Mouse (Mus musculus) granulocyte monocyte progenitor cell, adult 5-6 weeks (primary cell): Measurements from ENCODE around the gene Phf12. TPM values are rescaled to one million over a fixed set of nuclear protein-coding genes. Genes with fewer than 3 reads are reported as not detected.

Source experiments
- ATAC-seq: replicated peaks from 2 replicates; pipeline ENCODE4 v1.8.0; 2016; ENCODE audit warnings: mild to moderate bottlenecking, moderate TSS enrichment, inconsistent platforms; ENCODE audit not compliant: poor library complexity, severe bottlenecking
- total RNA-seq, 2 experiments: library from RNA; stranded (forward) in 1 of 2; stranded (reverse) in 1 of 2; fragments of 200-712, 200-1000 nt in 1 of 2; fragments of >200 nt in 1 of 2; fragmentation: Nextera tagmentation in 1 of 2; gene quantifications; 2 replicates each; pipeline ENCODE4 v1.2.3; 2014 to 2017

Phf12 gene
- total RNA-seq (2014; fragmentation: Nextera tagmentation) (55.7 and 57.7 TPM in 2 replicates), total RNA-seq (2017) (16.2 and 28.2 TPM in 2 replicates)

DNA sequence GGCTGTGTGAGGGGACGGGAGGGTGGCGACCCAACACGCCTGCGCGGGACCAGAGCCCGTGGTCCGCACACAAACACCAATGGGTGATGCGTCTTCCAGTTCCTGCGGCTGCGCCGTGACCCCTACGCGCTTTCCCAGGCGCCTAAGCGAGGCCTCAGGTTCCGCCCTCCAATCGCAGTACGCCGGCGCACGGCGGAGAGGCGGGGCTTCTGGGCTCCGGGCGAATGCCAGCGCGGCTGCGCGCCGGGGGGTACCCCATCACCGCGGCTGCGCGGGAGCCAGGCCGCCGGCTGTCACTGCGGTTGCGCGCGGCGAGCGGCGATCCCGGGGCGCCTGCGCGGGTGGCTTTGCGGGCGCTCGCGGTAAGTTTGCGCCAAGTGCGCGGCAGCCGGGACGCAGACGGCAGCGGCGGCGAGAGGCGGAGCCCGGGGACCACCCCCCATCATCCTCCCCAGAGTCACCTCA lies at the start of gene Phf12:
Phf12 (plus strand) TSS at position 314 of the 465 bp plus-strand sequence.
- ATAC-seq: peak; percentile 72

- ATAC-seq: no peak
Measured at GRCm38 (mm10) chr11:77934111-77934521, 48.4 kb upstream of the Phf12 start.

DNA sequence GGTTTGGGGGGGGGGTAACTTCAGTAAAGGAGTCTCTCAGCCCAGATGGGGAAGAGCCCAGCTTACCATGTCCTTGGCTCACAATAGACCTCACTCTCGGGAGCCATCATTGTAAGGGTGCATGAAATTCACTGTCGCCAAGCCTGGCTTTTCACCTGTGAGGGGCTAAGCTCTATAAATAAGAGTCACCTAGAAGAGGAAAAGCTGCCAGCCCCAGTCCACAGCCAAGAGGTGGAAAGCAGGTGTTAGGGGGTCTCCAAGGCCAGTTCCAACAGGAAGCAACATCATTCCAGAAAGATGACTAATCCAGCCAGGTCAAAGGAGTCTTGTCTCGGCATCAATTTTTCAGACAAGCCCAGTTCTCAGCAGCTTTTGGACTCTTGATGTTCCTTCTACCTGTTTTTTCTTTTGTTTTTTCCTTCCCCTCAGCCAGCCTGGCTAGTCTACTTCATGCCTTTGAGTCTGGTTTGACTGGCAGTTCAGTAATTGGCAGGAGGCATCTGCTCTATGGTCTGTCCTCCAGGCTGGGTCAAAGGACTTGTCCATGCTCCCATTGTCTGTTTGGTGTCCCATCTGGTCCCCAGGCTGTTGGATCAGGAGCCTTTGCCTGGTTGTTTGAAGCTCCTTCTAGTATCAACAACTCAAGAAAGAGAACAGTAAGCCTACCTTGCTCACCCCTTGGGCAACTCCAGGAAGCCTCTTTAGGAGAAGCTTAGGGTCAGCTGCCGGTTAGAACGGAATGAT lies 47.8 kb upstream of the Phf12 start:
- no peak for ATAC-seq

GRCm38 (mm10) chr11:77936846-77937245 lies 45.7 kb upstream of the Phf12 start:
- ATAC-seq: no peak

DNA sequence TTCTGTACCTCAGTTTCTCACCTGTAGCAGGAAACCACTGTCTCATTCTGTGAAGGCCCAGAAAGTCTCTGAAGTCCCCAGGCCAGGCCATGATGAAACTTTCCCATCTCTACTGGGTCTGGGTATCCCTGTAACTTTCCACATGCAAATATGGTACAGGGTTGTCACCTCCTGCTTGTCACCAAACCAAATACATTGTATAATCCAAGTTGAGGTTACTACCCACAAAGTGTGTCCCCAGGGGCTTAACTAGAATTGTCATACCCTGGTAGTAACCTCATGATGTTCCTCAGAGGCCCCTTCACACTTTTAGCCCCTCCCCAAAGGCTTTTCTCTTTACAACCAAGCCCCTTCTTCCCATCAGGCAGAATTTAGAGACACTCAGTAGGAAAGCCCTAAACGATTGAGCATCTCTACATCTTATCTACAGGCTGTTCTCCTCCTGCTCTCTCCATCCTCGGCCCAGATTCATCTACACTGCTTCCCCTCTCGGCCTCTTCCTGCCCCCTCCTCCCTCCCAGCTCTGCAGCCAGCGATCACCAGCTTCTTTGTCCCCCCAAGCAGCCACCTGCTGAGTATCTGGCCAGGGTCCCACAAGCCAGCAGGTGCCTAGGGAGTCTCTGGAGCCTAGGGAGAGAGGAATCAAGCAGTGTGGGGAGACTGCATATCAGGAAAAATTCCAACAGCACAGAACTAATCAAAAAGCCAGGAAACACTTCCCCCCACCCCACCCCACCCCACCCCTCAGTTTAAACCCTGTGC lies 44.7 kb upstream of the Phf12 start:
- no peak for ATAC-seq

- no peak for ATAC-seq
Measured at GRCm38 (mm10) chr11:77942230-77942629, 40.3 kb upstream of the Phf12 start.

GRCm38 (mm10) chr11:77947860-77948259 lies 34.7 kb upstream of the Phf12 start:
- no peak for ATAC-seq

DNA sequence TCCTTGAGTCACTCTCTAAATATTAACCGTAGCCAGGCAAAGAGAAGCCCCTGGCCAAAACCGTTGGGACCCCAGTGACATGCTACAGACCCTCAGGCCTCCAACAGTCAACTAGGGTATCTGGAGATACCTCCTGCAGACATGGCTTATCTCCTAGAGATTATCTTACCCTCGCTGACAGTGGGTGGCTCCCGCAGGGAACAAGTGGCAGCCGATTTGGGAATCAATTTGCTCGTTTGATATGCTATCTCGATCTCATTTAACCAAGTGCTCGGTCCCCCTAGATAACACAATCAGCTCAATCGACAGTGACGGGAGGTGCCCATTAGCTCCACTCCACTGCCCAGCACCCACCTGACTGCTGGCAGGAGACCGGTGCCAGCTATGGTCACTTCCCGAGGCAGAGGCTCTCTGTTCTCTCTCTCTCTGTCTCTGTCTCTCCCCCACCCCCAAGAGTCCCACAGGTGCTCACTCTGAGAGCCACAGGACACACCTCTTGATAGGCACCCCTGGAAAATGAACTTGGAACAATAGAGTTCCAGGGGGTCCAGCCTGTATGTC lies 32.3 kb upstream of the Phf12 start:
- no peak for ATAC-seq

- ATAC-seq: no peak
Measured at GRCm38 (mm10) chr11:77950797-77951228, 31.7 kb upstream of the Phf12 start.

DNA sequence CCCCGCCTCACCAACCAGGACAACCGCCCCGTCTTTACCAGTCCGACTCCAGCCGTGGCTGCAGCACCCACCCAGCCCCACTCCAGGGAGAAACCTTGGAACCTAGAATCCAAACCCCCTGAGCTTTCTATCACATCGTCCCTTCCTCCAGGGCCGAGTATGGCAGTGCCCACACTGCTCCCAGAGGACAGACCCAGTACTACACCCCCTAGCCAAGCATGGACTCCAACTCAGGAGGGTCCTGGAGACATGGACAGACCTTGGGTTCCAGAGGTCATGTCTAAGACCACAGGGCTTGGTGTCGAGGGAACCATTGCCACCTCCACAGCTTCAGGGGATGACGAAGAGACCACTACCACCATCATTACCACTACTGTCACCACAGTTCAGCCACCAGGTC lies 28.9 kb upstream of the Phf12 start:
- peak; percentile 56 for ATAC-seq

DNA sequence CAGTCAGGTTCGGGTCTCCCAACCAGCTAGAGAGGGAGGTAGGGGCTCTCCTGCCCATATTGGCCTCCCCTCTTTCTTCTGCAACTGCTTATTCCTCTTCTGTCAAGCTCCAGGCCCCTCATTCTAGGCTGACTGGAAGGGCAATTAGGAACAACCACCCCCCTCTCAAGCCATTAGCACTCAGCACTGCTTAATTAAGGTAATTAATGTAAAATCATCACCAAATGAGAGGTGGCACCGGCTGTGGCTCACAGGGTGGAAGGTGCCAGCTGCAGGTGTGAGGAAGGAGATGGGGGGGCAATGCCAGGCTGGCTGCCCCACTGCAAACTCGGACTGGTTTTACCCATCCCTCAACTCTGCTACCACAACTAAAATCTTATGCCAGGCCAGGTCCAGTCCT lies 26.1 kb upstream of the Phf12 start:
- ATAC-seq: no peak

- no peak for ATAC-seq
Measured at GRCm38 (mm10) chr11:77958268-77958667, 24.3 kb upstream of the Phf12 start.

GRCm38 (mm10) chr11:77958932-77959331 lies 23.6 kb upstream of the Phf12 start:
- ATAC-seq: no peak

DNA sequence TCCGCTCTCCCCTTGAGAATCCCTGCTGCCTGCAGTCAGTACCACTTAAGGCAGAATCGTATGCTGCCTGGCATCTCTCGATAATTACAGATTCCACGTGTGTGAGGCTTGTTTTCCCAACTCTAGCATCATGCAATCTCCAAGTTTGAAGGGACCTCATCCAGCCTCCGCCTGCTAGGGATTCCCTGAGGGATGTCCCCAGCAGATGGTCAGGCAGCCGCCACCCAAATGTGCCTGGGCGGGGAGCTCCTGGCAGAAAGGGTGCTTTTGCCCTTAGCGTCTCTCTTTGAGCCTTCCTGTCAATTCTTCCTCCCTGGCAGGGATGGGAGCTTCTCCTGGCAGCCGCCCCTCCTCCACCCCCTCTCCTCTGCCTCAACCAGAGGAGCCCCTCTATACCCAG lies 22.4 kb upstream of the Phf12 start:
- ATAC-seq: no peak

DNA sequence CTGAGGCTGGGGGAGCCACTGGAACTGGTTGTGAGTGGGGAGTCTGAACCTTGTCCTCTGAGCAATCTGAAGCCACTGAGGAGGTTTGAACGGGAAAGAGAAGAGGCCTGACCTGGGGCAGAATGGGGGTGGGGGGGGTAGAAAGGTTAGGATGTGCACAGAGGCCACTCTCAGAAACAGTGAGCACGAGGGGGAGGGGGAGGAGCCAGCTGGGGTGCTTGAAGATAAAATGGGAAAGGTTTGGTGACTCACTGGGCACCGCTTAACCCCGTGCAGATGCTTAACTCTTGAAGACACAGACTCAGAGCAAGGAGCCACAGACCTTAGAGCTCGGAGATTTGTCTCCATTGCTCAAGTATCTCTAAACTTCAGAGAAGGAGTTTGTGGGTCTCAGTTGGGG lies 21.7 kb upstream of the Phf12 start:
- ATAC-seq: no peak

DNA sequence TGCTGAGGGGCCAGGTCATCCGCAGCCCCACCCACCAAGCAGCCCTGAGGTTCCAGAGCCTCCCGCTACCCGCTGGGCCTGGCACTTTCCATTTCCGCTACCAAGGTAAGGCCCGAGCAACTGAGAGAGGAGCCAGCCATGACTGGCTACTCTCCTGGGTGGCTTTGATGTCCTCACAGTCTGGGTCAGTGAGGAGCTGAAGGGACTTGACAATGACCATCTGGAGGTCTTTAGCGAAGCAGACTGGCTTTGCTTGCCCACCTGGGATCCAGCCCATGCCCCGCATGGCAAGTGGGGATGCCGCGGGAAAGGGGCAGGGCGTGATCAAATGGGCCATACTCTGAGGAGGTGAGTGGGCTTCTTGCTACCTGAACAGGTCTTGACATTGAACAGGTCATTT lies 19.6 kb upstream of the Phf12 start:
- ATAC-seq: no peak

DNA sequence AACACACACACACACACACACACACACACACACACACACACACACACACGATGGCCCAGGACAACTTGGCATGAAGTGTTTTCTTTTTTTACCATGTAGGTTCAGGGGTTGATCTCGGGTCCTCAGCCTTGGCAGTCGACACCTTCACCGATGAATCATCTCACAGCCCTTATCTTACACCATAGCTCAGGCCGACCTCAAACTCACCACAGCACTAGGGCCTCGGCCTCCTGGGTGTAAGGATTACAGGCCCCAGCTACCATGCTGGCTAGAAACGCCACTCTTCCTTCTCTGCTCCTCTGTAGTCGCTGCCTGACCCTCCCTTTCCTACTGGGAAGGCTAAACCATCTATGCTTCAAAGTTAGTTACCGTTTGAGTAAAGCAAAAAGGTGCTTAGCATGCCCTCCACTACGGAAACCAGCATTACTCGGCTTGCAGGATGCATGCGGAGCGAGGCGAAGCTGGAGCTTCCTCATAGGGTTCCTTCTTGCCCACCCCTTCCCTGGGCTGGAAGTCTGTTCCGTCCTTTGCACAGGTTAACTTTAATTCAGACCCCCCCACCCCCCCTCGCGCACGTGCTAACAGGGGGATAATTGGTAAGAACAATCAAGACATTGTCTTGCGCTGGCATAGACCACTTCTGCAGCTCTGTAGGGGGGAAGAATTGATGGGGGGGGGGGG lies 18.0 kb upstream of the Phf12 start:
- peak; percentile 37; the same call in 1 of the 2 replicates for ATAC-seq

GRCm38 (mm10) chr11:77965101-77966036 lies 17.2 kb upstream of the Phf12 start:
- no peak for ATAC-seq

DNA sequence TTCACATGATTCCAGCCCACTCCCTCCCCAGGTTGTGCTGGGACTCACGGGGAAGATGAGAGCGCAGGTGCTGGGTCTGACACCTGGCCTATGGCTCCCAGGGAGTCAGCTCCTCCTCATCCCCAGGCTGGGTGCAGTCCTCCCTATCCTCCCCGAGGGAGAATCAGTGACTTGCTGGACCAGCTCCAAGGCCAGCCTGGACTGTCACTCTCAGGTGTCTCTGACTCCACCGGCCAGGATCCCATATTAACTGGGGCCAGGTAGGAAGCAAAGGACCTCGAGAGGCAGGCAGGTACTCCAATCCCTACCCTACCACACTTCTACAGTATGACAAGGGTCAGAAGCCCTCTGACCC lies 16.5 kb upstream of the Phf12 start:
- no peak for ATAC-seq

- peak; percentile 61; the same call in 1 of the 2 replicates for ATAC-seq
Measured at GRCm38 (mm10) chr11:77967114-77967513, 15.4 kb upstream of the Phf12 start.
